Mouse (Mus musculus) ES-E14 (cell line): ENCODE results near the gene Mgst2. TPM values are rescaled to one million over a fixed set of nuclear protein-coding genes. Genes with fewer than 3 reads are reported as not detected.

ENCODE experiments used
- DNase-seq: peaks from one replicate; pipeline ENCODE4 v3.0.0-alpha.2; 2013; ENCODE audit warnings: low read depth, low spot score
- H3K27ac ChIP-seq: 2 replicates; pipeline ENCODE4 v1.5.1; 2012; ENCODE audit warnings: low read depth, mild to moderate bottlenecking, low read length, moderate library complexity, mixed read lengths; ENCODE audit not compliant: poor library complexity, insufficient read depth, severe bottlenecking
- H3K36me3 ChIP-seq: 2 replicates; pipeline ENCODE4 v1.6.1; 2012; ENCODE audit warnings: mild to moderate bottlenecking, low read length, moderate library complexity, mixed read lengths; ENCODE audit not compliant: control insufficient read depth, poor library complexity, insufficient read depth, severe bottlenecking
- H3K4me1 ChIP-seq, 2 experiments: fragments of 150-350 bp in 1 of 2; sonication (generic) in 1 of 2; 2 replicates each; pipeline ENCODE4 v1.6.1; 2012; ENCODE audit warnings: low read length in 2 of 2, mild to moderate bottlenecking in 1 of 2, mixed read lengths in 1 of 2; ENCODE audit not compliant: control insufficient read depth in 2 of 2, insufficient read depth in 2 of 2, poor library complexity in 1 of 2
- H3K4me3 ChIP-seq, 2 experiments: fragments of 150-350 bp in 1 of 2; sonication (generic) in 1 of 2; 2 replicates each; pipeline ENCODE4 v1.5.1; 2012; ENCODE audit warnings: low read length in 2 of 2, low read depth in 1 of 2, mild to moderate bottlenecking in 1 of 2, mixed read lengths in 1 of 2; ENCODE audit not compliant: insufficient read depth in 1 of 2, poor library complexity in 1 of 2, severe bottlenecking in 1 of 2
- H3K9ac ChIP-seq: 2 replicates; pipeline ENCODE4 v1.6.1; 2012; ENCODE audit warnings: low read depth, mild to moderate bottlenecking, low read length, mixed read lengths; ENCODE audit not compliant: poor library complexity, insufficient read depth, severe bottlenecking
- H3K9me3 ChIP-seq: fragments of 150-350 bp; sonication (generic); 2 replicates; pipeline ENCODE4 v1.6.1; 2012; ENCODE audit warnings: low read depth, mild to moderate bottlenecking, low read length; ENCODE audit not compliant: control insufficient read depth, insufficient read depth
- CHD2 ChIP-seq: IDR thresholded peaks from 2 replicates; pipeline ENCODE4 v1.6.1; 2014; ENCODE audit warnings: mild to moderate bottlenecking, low read depth, low read length, inconsistent platforms
- HCFC1 ChIP-seq: IDR thresholded peaks from 2 replicates; pipeline ENCODE4 v1.6.1; 2012; ENCODE audit warnings: low read length, inconsistent platforms, borderline replicate concordance; ENCODE audit not compliant: insufficient read depth
- MAFK ChIP-seq: IDR thresholded peaks from 2 replicates; pipeline ENCODE4 v1.6.1; 2014; ENCODE audit warnings: mild to moderate bottlenecking, low read depth, low read length, inconsistent platforms; ENCODE audit not compliant: insufficient read depth
- ZC3H11A ChIP-seq: IDR thresholded peaks from 2 replicates; pipeline ENCODE4 v1.6.1; 2012; ENCODE audit warnings: low read depth, mild to moderate bottlenecking, inconsistent platforms, low read length, borderline replicate concordance
- ZNF384 ChIP-seq: IDR thresholded peaks from 2 replicates; pipeline ENCODE4 v1.6.1; 2012; ENCODE audit warnings: low read depth, low read length, inconsistent platforms
- in situ Hi-C, 2 experiments: fragments of 600-800 bp; cut with MboI; formaldehyde crosslinking; loops; one replicate each; pipeline ENCODE4 v1.15.1; 2025; ENCODE audit warnings: low sequenced_read_pairs in 2 of 2, inconsistent platforms in 1 of 2; ENCODE audit not compliant: unreplicated experiment in 2 of 2
- total RNA-seq: library from RNA; depleted of rRNA; stranded (reverse); fragments of 300-350 nt; gene quantifications from 2 replicates; pipeline ENCODE4 v1.2.3, GENCODE M21; 2012; rRNA removed

Mgst2 gene
- total RNA-seq, 1 experiment: 0.71 TPM

DNA sequence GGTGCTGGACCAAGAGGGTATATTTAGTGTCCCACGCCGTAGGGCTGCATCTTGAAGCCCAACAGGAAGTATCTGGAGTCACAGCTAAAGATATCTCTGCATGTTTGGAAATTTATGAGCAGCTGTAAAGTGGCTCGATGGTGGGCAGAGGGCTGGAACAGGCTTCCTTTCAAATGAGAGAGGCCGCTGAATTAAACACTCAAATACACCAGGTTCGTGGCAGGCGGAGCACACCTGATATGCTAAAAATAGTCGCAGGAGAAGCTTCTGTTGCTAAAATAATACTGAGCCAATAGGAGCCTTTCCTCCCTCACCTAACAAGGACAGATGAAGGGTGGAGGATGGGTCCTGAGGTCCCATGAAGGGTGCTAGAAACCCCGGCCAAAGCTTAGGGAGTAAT lies 67.8 kb downstream of the Mgst2 start:
- no peak for DNase-seq
- TF ChIP-seq MAFK: no peak
- TF ChIP-seq ZC3H11A: no peak
- no peak for TF ChIP-seq HCFC1
- TF ChIP-seq ZNF384: no peak
- no peak for TF ChIP-seq CHD2
- in situ Hi-C loops: no loop called here
- Histone ChIP-seq H3K4me1 (no peaks in the 10 kb centered on the region), H3K36me3 (no peaks in the 10 kb centered on the region), H3K27ac (no peak overlapping the region), H3K4me3 (no peak overlapping the region), H3K9me3 (no peaks in the 10 kb centered on the region), H3K9ac (no peak overlapping the region)

- no peak for DNase-seq
- Histone ChIP-seq H3K9ac (no peak overlapping the region), H3K36me3 (no peaks in the 10 kb centered on the region), H3K4me3 (no peak overlapping the region), H3K9me3 (no peaks in the 10 kb centered on the region), H3K4me1 (no peaks in the 10 kb centered on the region), H3K27ac (no peak overlapping the region)
- TF ChIP-seq MAFK: no peak
- TF ChIP-seq ZNF384: no peak
- in situ Hi-C loops: no loop called here
These were observed 68.3 kb downstream of the Mgst2 start for GRCm38 (mm10) chr3:51728456-51728855.

DNA sequence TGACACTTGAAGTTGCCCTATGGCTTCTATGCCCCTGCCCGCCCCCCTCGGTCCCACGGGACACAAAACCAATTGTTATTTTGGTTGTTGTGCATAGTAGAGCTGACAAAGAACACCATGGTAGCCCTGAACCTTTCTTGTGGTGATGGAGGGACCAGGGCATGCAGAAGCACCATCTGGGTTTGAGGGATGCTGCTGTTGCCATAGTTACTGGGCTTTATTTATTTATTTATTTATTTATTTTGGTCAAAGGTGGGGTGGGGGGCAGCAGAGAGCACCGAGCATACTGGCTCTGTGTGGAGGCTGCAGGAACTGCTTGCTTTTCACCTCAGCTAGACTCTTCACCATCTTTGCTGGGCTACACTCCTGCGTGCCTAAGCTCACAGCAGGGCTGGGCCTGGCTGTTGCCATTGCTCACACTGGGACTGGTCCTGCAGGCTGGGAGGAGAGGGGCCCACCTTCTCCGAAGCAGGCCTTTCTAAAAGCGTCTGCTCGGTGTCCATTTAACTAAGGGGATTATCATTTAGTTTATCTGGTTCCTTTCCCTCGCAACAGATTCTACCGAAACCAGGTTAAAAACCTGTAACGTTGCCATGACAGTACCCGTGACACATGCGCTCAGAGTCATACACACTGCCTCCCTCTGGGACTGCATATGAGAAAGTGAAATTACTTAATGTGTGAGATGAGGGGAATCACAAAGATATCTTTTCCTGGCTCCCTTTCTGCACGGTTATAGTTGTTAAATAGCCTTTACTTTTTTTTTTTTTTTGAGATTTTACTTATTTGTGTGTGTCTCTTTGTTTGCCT lies 69.2 kb downstream of the Mgst2 start:
- Histone ChIP-seq H3K36me3 (no peaks in the 10 kb centered on the region), H3K27ac (no peak overlapping the region), H3K9ac (no peak overlapping the region), H3K4me3 (no peak overlapping the region), H3K9me3 (no peaks in the 10 kb centered on the region), H3K4me1 (no peaks in the 10 kb centered on the region)
- TF ChIP-seq MAFK (no peak), ZC3H11A (no peak)
- DNase-seq: no peak
- in situ Hi-C loops: no loop called here

DNA sequence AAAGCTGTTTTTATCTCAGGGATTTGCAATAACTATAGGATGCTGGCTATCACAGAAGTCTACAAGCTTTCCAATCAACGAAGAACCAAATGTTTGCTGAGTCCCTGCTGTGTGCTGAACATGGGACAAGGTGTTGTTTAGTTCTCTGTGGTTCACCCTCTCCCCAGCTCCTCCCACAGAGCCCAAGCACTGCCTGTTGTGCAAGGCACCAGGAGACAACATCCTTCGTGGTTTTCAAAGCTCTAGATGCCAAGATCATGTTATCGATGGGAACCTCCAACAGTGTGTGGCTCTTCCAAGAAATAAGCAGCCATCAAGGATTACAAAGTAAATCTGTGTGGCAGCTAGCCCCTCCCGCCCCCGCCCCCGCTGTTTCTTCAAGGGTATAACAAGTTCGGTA lies 70.5 kb downstream of the Mgst2 start:
- H3K9ac ChIP-seq: no peak overlapping the region
- H3K4me3 ChIP-seq: no peak overlapping the region
- no peaks in the 10 kb centered on the region for H3K4me1 ChIP-seq
- no peak for TF ChIP-seq HCFC1
- no peak for TF ChIP-seq CHD2
- no peak for TF ChIP-seq ZC3H11A
- TF ChIP-seq ZNF384: no peak
- TF ChIP-seq MAFK: no peak
- no peaks in the 10 kb centered on the region for H3K36me3 ChIP-seq
- DNase-seq: no peak
- no peaks in the 10 kb centered on the region for H3K9me3 ChIP-seq
- in situ Hi-C loops: no loop called here
- no peak overlapping the region for H3K27ac ChIP-seq

DNA sequence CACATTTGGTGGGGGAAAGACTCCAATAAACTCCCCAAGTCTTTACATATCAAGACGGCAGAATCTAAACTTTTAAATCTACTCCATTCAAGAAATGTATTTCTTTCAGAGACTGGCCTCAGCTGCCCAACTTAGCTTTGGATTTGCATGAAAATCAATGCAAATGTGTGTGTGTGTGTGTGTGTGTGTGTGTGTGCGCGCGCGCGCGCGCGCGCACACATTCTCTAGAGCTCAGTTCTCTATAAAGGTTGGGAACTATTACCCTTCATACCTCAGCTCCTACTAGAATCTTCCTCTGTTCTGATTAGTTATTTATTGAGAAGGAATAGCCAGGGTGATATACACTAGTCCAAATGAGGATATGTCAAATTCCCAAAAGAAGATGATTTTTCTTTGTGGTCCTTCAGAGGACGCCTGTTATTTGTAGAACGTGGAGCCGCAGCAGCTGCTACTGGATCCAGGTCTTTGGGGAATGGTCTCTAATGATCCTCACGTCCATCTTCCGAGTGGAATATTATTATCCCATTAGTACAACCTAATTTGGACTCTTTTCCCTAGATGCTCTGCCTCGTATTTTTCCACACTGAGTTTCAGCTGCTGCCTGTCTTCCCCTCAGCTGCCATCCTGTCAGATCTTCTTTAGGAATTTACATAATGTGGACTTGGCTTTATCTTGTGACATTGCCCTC lies 71.9 kb downstream of the Mgst2 start:
- Histone ChIP-seq H3K27ac (no peak overlapping the region), H3K4me3 (no peak overlapping the region), H3K9me3 (no peaks in the 10 kb centered on the region), H3K36me3 (no peaks in the 10 kb centered on the region), H3K4me1 (no peaks in the 10 kb centered on the region), H3K9ac (no peak overlapping the region)
- DNase-seq: no peak
- TF ChIP-seq CHD2: no peak
- TF ChIP-seq MAFK: no peak
- TF ChIP-seq ZNF384: no peak
- TF ChIP-seq ZC3H11A: no peak
- TF ChIP-seq HCFC1: no peak
- in situ Hi-C loops: no loop called here

Other genes starting within 250 kb of the Mgst2 start
- 43.7 and 53.4 TPM in 2 replicates for gene Naa15, start 245.2 kb upstream of the Mgst2 start, total RNA-seq
- gene Rab33b, start 176.4 kb upstream of the Mgst2 start, total RNA-seq: 4.0 and 7.5 TPM in 2 replicates
- 14.0 and 17.5 TPM in 2 replicates for gene Setd7, start 99.5 kb upstream of the Mgst2 start, total RNA-seq